Mouse (Mus musculus) CH12.LX (cell line): ENCODE measurements around the gene Gramd1b.

ENCODE experiments used
- CTCF ChIP-seq, 2 experiments: IDR thresholded peaks in 1 of 2; conservative IDR thresholded peaks in 1 of 2; 2 replicates each; pipeline ENCODE4 v1.5.1; 2011 to 2012; ENCODE audit warnings: low read depth in 2 of 2, low read length in 2 of 2, improper control_type of control experiment in 1 of 2, inconsistent platforms in 1 of 2, mild to moderate bottlenecking in 1 of 2, moderate library complexity in 1 of 2
- ZMIZ1 ChIP-seq: IDR thresholded peaks from 2 replicates; pipeline ENCODE4 v1.6.1; 2012; ENCODE audit warnings: low read depth, mild to moderate bottlenecking, inconsistent platforms, low read length, improper control_type of control experiment

DNA sequence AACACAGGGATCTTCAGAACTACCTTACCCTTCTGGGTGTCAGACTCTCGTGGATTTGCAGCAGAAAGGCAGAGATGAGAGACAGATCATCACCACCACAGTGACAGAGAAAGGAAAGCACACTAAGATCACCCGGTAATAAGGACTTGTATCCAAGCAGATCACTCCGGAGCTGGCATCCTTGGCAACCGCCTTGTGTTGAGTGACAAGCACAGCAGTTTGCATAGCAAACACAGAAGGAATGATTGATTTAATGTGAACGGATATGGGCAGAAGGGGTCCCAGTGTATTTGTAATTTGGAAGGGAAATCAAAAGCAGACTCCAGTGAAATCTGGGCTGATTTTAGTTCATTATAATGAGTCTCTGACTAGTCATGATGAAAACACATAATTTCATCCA lies 97.9 kb downstream of the Gramd1b start:
- no peak for TF ChIP-seq CTCF (conservative IDR thresholded peaks at IDR 0.05 in 1 of 2, IDR thresholded peaks at IDR 0.05 in 1 of 2; ENCODE audit: low read depth in 2 of 2, low read length in 2 of 2)
- TF ChIP-seq ZMIZ1: no peak
